Mouse (Mus musculus) CH12.LX (cell line): ENCODE results near the gene Lif.
A peak's percentile ranks its signal among the peaks of the same experiment; 100 is the strongest.

ENCODE experiments used
- CTCF ChIP-seq, 2 experiments: IDR thresholded peaks in 1 of 2; conservative IDR thresholded peaks in 1 of 2; 2 replicates each; pipeline ENCODE4 v1.5.1; 2011 to 2012; ENCODE audit warnings: low read depth in 2 of 2, low read length in 2 of 2, improper control_type of control experiment in 1 of 2, inconsistent platforms in 1 of 2, mild to moderate bottlenecking in 1 of 2, moderate library complexity in 1 of 2
- HCFC1 ChIP-seq: IDR thresholded peaks from 2 replicates; pipeline ENCODE4 v1.6.1; 2012; ENCODE audit warnings: low read depth, mild to moderate bottlenecking, inconsistent platforms, low read length, improper control_type of control experiment
- IRF4 ChIP-seq: IDR thresholded peaks from 2 replicates; pipeline ENCODE4 v1.6.1; 2014; ENCODE audit warnings: low read depth, mild to moderate bottlenecking, inconsistent platforms, low read length, improper control_type of control experiment
- JUN ChIP-seq: IDR thresholded peaks from 2 replicates; pipeline ENCODE4 v1.6.1; 2011; ENCODE audit warnings: low read depth, mild to moderate bottlenecking, low read length, improper control_type of control experiment, moderate library complexity; ENCODE audit not compliant: insufficient read depth
- MAX ChIP-seq: IDR thresholded peaks from 2 replicates; pipeline ENCODE4 v1.6.1; 2011; ENCODE audit warnings: low read length, improper control_type of control experiment
- MYC ChIP-seq: IDR thresholded peaks from 2 replicates; pipeline ENCODE4 v1.6.1; 2011; ENCODE audit warnings: low read depth, mild to moderate bottlenecking, improper control_type of control experiment, low read length
- NRF1 ChIP-seq: IDR thresholded peaks from 2 replicates; pipeline ENCODE4 v1.6.1; 2014; ENCODE audit warnings: low read depth, mild to moderate bottlenecking, inconsistent platforms, low read length, improper control_type of control experiment, moderate library complexity
- RCOR1 ChIP-seq: conservative IDR thresholded peaks from 2 replicates; pipeline ENCODE4 v1.6.1; 2012; ENCODE audit warnings: low read depth, mild to moderate bottlenecking, inconsistent platforms, low read length, improper control_type of control experiment
- TCF12 ChIP-seq: IDR thresholded peaks from 2 replicates; pipeline ENCODE4 v1.6.1; 2014; ENCODE audit warnings: low read depth, mild to moderate bottlenecking, inconsistent platforms, low read length, improper control_type of control experiment
- ZMIZ1 ChIP-seq: IDR thresholded peaks from 2 replicates; pipeline ENCODE4 v1.6.1; 2012; ENCODE audit warnings: low read depth, mild to moderate bottlenecking, inconsistent platforms, low read length, improper control_type of control experiment

DNA sequence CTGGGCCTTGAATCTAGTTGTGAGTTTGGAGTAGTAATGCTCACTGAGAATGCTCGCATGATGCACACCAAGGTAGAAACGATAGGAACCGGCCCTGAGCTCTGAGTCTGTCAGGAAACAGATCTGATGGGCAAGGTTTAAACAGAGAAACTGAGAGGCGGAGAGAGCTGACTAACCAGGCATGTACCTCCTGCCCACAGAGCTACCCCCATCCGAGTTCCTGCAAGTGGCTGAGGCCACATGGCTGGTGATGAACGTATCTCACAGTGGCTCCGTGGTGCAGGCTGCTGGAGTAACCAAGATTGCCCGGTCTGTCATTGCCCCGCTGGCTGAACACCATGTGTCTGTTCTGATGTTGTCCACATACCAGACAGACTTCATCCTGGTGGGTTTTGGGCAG lies 37.4 kb upstream of the Lif start:
- TF ChIP-seq CTCF (conservative IDR thresholded peaks at IDR 0.05 in 1 of 2, IDR thresholded peaks at IDR 0.05 in 1 of 2; ENCODE audit: low read depth in 2 of 2, low read length in 2 of 2), result no peak
- TF ChIP-seq ZMIZ1, result no peak
- no peak for TF ChIP-seq HCFC1
- TF ChIP-seq NRF1, result no peak
- no peak for TF ChIP-seq TCF12
- TF ChIP-seq MAX, result no peak
- no peak for TF ChIP-seq JUN
- no peak for TF ChIP-seq RCOR1
- TF ChIP-seq MYC, result 0 out of 2 replicates have a peak, but pooled peaks have one; percentile 5
- TF ChIP-seq IRF4, result no peak
